Mouse (Mus musculus) brain, adult 10 weeks (tissue): ENCODE results near the gene Gm5737. TPM values are rescaled to one million over a fixed set of nuclear protein-coding genes. Genes with fewer than 3 reads are reported as not detected.

ENCODE experiments used
- polyA plus RNA-seq: library from polyadenylated mRNA; stranded (reverse); fragments of 350-450 nt; fragmentation: Illumina TruSeq; extraction: RNeasy Lipid Tissue Mini Kit (QIAGEN cat#74804); gene quantifications from one replicate; pipeline ENCODE4 v1.2.3, GENCODE M21; 2015; ENCODE audit warnings: low read depth, low replicate concordance

The Gm5737 gene
- polyA plus RNA-seq, result not detected

GRCm38 (mm10) chr7:120811834-120812415 lies at the start of gene Gm5737:
Gene Gm5737, plus strand, starts transcription at chr7:120812365.

GRCm38 (mm10) chr7:120842345-120843036 lies 30.3 kb downstream of the Gm5737 start, which contains the start of gene Eef2k:
Gene Eef2k, plus strand, starts transcription at chr7:120842831.

Other genes starting within 250 kb of the Gm5737 start
- gene Uqcrc2, start 177.2 kb upstream of the Gm5737 start, polyA plus RNA-seq, result 389 TPM
- not detected for gene Pdzd9, start 142.0 kb upstream of the Gm5737 start, polyA plus RNA-seq
- 57.9 TPM for gene Mosmo, start 134.7 kb upstream of the Gm5737 start, polyA plus RNA-seq
- 3.4 TPM for gene Vwa3a, start 73.0 kb upstream of the Gm5737 start, polyA plus RNA-seq
- 19.3 TPM for gene Eef2k, start 30.5 kb downstream of the Gm5737 start, polyA plus RNA-seq
- 22.1 TPM for gene Polr3e, start 105.4 kb downstream of the Gm5737 start, polyA plus RNA-seq
- 21.2 TPM for gene Cdr2, start 169.9 kb downstream of the Gm5737 start, polyA plus RNA-seq
- gene Mfsd13b, start 170.1 kb downstream of the Gm5737 start, polyA plus RNA-seq, result 0.59 TPM
- gene Mettl9, start 222.1 kb downstream of the Gm5737 start, polyA plus RNA-seq, result 85.7 TPM